Mouse (Mus musculus): ENCODE measurements around the gene Med15. TPM values are rescaled to one million over a fixed set of nuclear protein-coding genes. Genes with fewer than 3 reads are reported as not detected.
"Not testable (repeated sequence)": the region's sequence is repeated elsewhere in the genome, so short reads cannot be mapped to it uniquely, and the experiment has no call there.

The Med15 gene
- polyA plus RNA-seq, 1 experiment from 2014 or later: 45.2 TPM

- 3% methylated on average over 60 of the region's 60 CpGs for WGBS
- H3K27ac ChIP-seq (replicated peaks): peak within 1 kb of the TSS; percentile 91
- DNase-seq (ENCODE audit: low spot score): peak; percentile 93
Measured at GRCm38 (mm10) chr16:17619198-17620105, 113.2 kb downstream of the Med15 start, which contains the start of gene Smpd4. Gene Smpd4 (plus strand): TSS chr16:17619354.

GRCm38 (mm10) chr16:17617922-17618565 is 114.6 kb downstream of the Med15 start:
- no peak overlapping the region for H3K27ac ChIP-seq (replicated peaks)
- no peaks in the 10 kb centered on the region; the same call in 1 of the 2 replicates for H3K27me3 ChIP-seq (ENCODE audit: low read depth, poor library complexity, severe bottlenecking)
- no peak overlapping the region for H3K4me3 ChIP-seq
- peak; percentile 62 for DNase-seq (ENCODE audit: low spot score)
- H3K9me3 ChIP-seq (replicated peaks): no peaks in the 10 kb centered on the region
- 23% methylated on average over 13 of the region's 13 CpGs for WGBS
- H3K4me1 ChIP-seq: peaks cover 11% of the 10 kb centered on the region
- peaks cover 20% of the 10 kb centered on the region for H3K36me3 ChIP-seq

More at GRCm38 (mm10) chr16:17619198-17620105, 113.2 kb downstream of the Med15 start, which contains the start of gene Smpd4:
- Histone ChIP-seq H3K4me3 (peak within 1 kb of the TSS; percentile 96), H3K27me3 (ENCODE audit: low read depth, poor library complexity, severe bottlenecking) (no peaks in the 10 kb centered on the region; the same call in 1 of the 2 replicates), H3K36me3 (peaks cover 34% of the 10 kb centered on the region), H3K4me1 (peaks cover 11% of the 10 kb centered on the region), H3K9me3 (replicated peaks) (no peaks in the 10 kb centered on the region)

- Histone ChIP-seq H3K27ac (replicated peaks) (no peak overlapping the region), H3K9me3 (replicated peaks) (no peaks in the 10 kb centered on the region), H3K4me1 (peaks cover 11% of the 10 kb centered on the region), H3K36me3 (peaks cover 2% of the 10 kb centered on the region; the same call in 1 of the 2 replicates), H3K27me3 (ENCODE audit: low read depth, poor library complexity, severe bottlenecking) (no peaks in the 10 kb centered on the region; the same call in 1 of the 2 replicates), H3K4me3 (no peak overlapping the region)
- no peak for DNase-seq (ENCODE audit: low spot score)
- WGBS: 89% methylated on average over 5 of the region's 5 CpGs
Measured at GRCm38 (mm10) chr16:17616212-17616611, 116.5 kb downstream of the Med15 start.

GRCm38 (mm10) chr16:17614740-17615139 is 118.0 kb downstream of the Med15 start:
- H3K27me3 ChIP-seq (ENCODE audit: low read depth, poor library complexity, severe bottlenecking); H3K4me3 ChIP-seq; H3K9me3 ChIP-seq (replicated peaks); H3K4me1 ChIP-seq; H3K27ac ChIP-seq (replicated peaks); DNase-seq (ENCODE audit: low spot score); H3K36me3 ChIP-seq: not testable (repeated sequence)
- 84% methylated on average over 6 of the region's 6 CpGs for WGBS

- 74% methylated on average over 4 of the region's 4 CpGs for WGBS
- H3K9me3 ChIP-seq (replicated peaks): peaks cover 4% of the 10 kb centered on the region; the same call in 1 of the 2 replicates
- no peaks in the 10 kb centered on the region for H3K36me3 ChIP-seq
- no peaks in the 10 kb centered on the region for H3K27me3 ChIP-seq (ENCODE audit: low read depth, poor library complexity, severe bottlenecking)
- H3K4me3 ChIP-seq: no peak overlapping the region
- H3K27ac ChIP-seq (replicated peaks): no peak overlapping the region
- H3K4me1 ChIP-seq: no peaks in the 10 kb centered on the region
- no peak for DNase-seq (ENCODE audit: low spot score)
Measured at GRCm38 (mm10) chr16:17611383-17611782, 121.3 kb downstream of the Med15 start.

- H3K4me3 ChIP-seq: no peak overlapping the region
- H3K36me3 ChIP-seq: no peaks in the 10 kb centered on the region
- no peak for DNase-seq (ENCODE audit: low spot score)
- no peaks in the 10 kb centered on the region for H3K27me3 ChIP-seq (ENCODE audit: low read depth, poor library complexity, severe bottlenecking)
- no peak overlapping the region for H3K27ac ChIP-seq (replicated peaks)
- 87% methylated on average over 5 of the region's 5 CpGs for WGBS
- H3K9me3 ChIP-seq (replicated peaks): peaks cover 4% of the 10 kb centered on the region
- no peaks in the 10 kb centered on the region for H3K4me1 ChIP-seq
Measured at GRCm38 (mm10) chr16:17605684-17606083, 127.0 kb downstream of the Med15 start.

GRCm38 (mm10) chr16:17604941-17605340 is 127.8 kb downstream of the Med15 start:
- Histone ChIP-seq H3K9me3 (replicated peaks) (peaks cover 4% of the 10 kb centered on the region; the same call in 1 of the 2 replicates), H3K27me3 (ENCODE audit: low read depth, poor library complexity, severe bottlenecking) (no peaks in the 10 kb centered on the region), H3K4me3 (no peak overlapping the region), H3K27ac (replicated peaks) (no peak overlapping the region), H3K4me1 (no peaks in the 10 kb centered on the region), H3K36me3 (no peaks in the 10 kb centered on the region)
- DNase-seq (ENCODE audit: low spot score): no peak
- WGBS: 69% methylated on average over 4 of the region's 4 CpGs

Other genes starting within 250 kb of the Med15 start
- gene Aifm3, start 243.3 kb downstream of the Med15 start, polyA plus RNA-seq (2016; fragmentation: Nextera tagmentation; extraction: Ambion mirVana): 2.6 and 3.5 TPM in 2 replicates
- 87.3 and 101 TPM in 2 replicates for gene Lztr1, start 224.2 kb downstream of the Med15 start, polyA plus RNA-seq (2016; fragmentation: Nextera tagmentation; extraction: Ambion mirVana)
- gene Thap7, start 201.8 kb downstream of the Med15 start, polyA plus RNA-seq (2016; fragmentation: Nextera tagmentation; extraction: Ambion mirVana): 52.0 and 56.9 TPM in 2 replicates
- gene Lrrc74b, start 171.6 kb downstream of the Med15 start, polyA plus RNA-seq (2016; fragmentation: Nextera tagmentation; extraction: Ambion mirVana): 0.17 and 0.27 TPM in 2 replicates
- gene P2rx6, start 171.0 kb downstream of the Med15 start, polyA plus RNA-seq (2016; fragmentation: Nextera tagmentation; extraction: Ambion mirVana): 0.62 and 0.75 TPM in 2 replicates
- gene Slc7a4, start 149.7 kb downstream of the Med15 start, polyA plus RNA-seq (2016; fragmentation: Nextera tagmentation; extraction: Ambion mirVana): 2.4 and 2.6 TPM in 2 replicates
- 47.3 and 52.2 TPM in 2 replicates for gene Smpd4, start 113.5 kb downstream of the Med15 start, polyA plus RNA-seq (2016; fragmentation: Nextera tagmentation; extraction: Ambion mirVana)
- gene Ccdc74a, start 86.4 kb downstream of the Med15 start, polyA plus RNA-seq (2016; fragmentation: Nextera tagmentation; extraction: Ambion mirVana): 6.4 and 8.1 TPM in 2 replicates
- 52.6 and 57.4 TPM in 2 replicates for gene Klhl22, start 26.7 kb upstream of the Med15 start, polyA plus RNA-seq (2016; fragmentation: Nextera tagmentation; extraction: Ambion mirVana)
- 4.1 TPM in 2 replicates for gene Scarf2, start 64.4 kb upstream of the Med15 start, polyA plus RNA-seq (2016; fragmentation: Nextera tagmentation; extraction: Ambion mirVana)
- 0.21 TPM in 1 of 2 replicates, not detected in the other for gene B830017H08Rik, start 100.2 kb upstream of the Med15 start, polyA plus RNA-seq (2016; fragmentation: Nextera tagmentation; extraction: Ambion mirVana)
- gene Car15, start 105.5 kb upstream of the Med15 start, polyA plus RNA-seq (2016; fragmentation: Nextera tagmentation; extraction: Ambion mirVana): 1.8 and 1.9 TPM in 2 replicates
- gene Gm20518, start 158.8 kb upstream of the Med15 start, polyA plus RNA-seq (2016; fragmentation: Nextera tagmentation; extraction: Ambion mirVana): 0.35 and 0.60 TPM in 2 replicates
- 0.05 TPM in 1 of 2 replicates, not detected in the other for gene Tssk1, start 161.3 kb upstream of the Med15 start, polyA plus RNA-seq (2016; fragmentation: Nextera tagmentation; extraction: Ambion mirVana)
- gene Dgcr2, start 165.7 kb upstream of the Med15 start, polyA plus RNA-seq (2016; fragmentation: Nextera tagmentation; extraction: Ambion mirVana): 102 and 111 TPM in 2 replicates
- gene Tssk2, start 165.7 kb upstream of the Med15 start, polyA plus RNA-seq (2016; fragmentation: Nextera tagmentation; extraction: Ambion mirVana): 0.11 and 0.19 TPM in 2 replicates
- gene Ess2, start 178.5 kb upstream of the Med15 start, polyA plus RNA-seq (2016; fragmentation: Nextera tagmentation; extraction: Ambion mirVana): 51.9 and 60.5 TPM in 2 replicates
- gene Gsc2, start 182.2 kb upstream of the Med15 start, polyA plus RNA-seq (2016; fragmentation: Nextera tagmentation; extraction: Ambion mirVana): 0.75 and 1.4 TPM in 2 replicates
- gene Slc25a1, start 195.3 kb upstream of the Med15 start, polyA plus RNA-seq (2016; fragmentation: Nextera tagmentation; extraction: Ambion mirVana): 118 and 122 TPM in 2 replicates
- gene Vpreb2, start 247.5 kb upstream of the Med15 start, polyA plus RNA-seq (2016; fragmentation: Nextera tagmentation; extraction: Ambion mirVana): not detected in 2 replicates

Measured in midbrain, embryonic 10.5 days (tissue).